Mouse (Mus musculus) liver, embryonic 12.5 days (tissue): ENCODE results near the gene Kmo. TPM values are rescaled to one million over a fixed set of nuclear protein-coding genes. Genes with fewer than 3 reads are reported as not detected.

Experiments used
- ATAC-seq: fragments of 200-750 bp; cut with Nextera tagmentation; 2 replicates; pipeline ENCODE4 v1.8.0; 2017; ENCODE audit warnings: moderate number of reproducible peaks, mild to moderate bottlenecking, moderate library complexity
- H3K27ac ChIP-seq: fragments of 300-500 bp; sonication (generic); 2 replicates; pipeline ENCODE4 v1.5.1; 2016; ENCODE audit warnings: mild to moderate bottlenecking
- H3K27me3 ChIP-seq: fragments of 300-500 bp; sonication (generic); replicated peaks from 2 replicates; pipeline ENCODE4 v1.6.1; 2016; ENCODE audit warnings: mild to moderate bottlenecking, moderate library complexity
- H3K36me3 ChIP-seq: fragments of 300-500 bp; sonication (generic); 2 replicates; pipeline ENCODE4 v1.6.1; 2016; ENCODE audit warnings: mild to moderate bottlenecking, moderate library complexity
- H3K4me1 ChIP-seq: fragments of 300-500 bp; sonication (generic); 2 replicates; pipeline ENCODE4 v1.6.1; 2016
- H3K4me2 ChIP-seq: fragments of 300-500 bp; sonication (generic); 2 replicates; pipeline ENCODE4 v1.6.1; 2016; ENCODE audit warnings: mild to moderate bottlenecking, moderate library complexity
- H3K4me3 ChIP-seq: fragments of 300-500 bp; sonication (generic); 2 replicates; pipeline ENCODE4 v1.5.1; 2016; ENCODE audit warnings: mild to moderate bottlenecking, moderate library complexity
- H3K9ac ChIP-seq: fragments of 300-500 bp; sonication (generic); 2 replicates; pipeline ENCODE4 v1.6.1; 2016; ENCODE audit warnings: mild to moderate bottlenecking, moderate library complexity
- H3K9me3 ChIP-seq: fragments of 300-500 bp; sonication (generic); replicated peaks from 2 replicates; pipeline ENCODE4 v1.6.1; 2016; ENCODE audit warnings: mild to moderate bottlenecking, moderate library complexity
- polyA plus RNA-seq: library from polyadenylated mRNA; unstranded; fragments of >200 nt; fragmentation: Nextera tagmentation; extraction: Ambion mirVana; gene quantifications from 2 replicates; pipeline ENCODE4 v1.2.1, GENCODE M21; 2016

Gene Kmo
- polyA plus RNA-seq, 1 experiment from 2014 or later: 2.9 TPM

DNA sequence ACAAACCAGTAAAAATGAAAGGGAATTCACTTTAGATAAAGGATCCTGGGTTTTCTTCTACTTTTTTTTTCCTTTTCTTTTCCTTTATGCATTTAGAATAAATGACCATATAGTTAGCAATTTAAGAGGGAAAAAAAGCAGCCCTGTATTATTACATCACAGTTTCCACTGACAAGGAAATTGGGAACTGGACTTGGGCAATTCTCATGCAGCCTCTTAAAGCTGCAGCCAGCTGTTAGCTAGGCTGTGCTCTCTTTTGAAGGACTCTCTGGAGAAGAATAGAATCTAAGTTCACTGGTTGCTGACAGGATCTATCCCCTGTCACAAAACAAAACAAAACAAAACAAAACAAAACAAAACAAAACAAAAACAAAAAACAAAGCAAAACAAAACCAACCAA is 87.8 kb downstream of the Kmo start:
- Histone ChIP-seq H3K4me3 (no peak overlapping the region), H3K9ac (no peak overlapping the region), H3K4me1 (no peaks in the 10 kb centered on the region), H3K27me3 (no peaks in the 10 kb centered on the region), H3K36me3 (no peaks in the 10 kb centered on the region), H3K9me3 (no peaks in the 10 kb centered on the region), H3K27ac (no peak overlapping the region), H3K4me2 (no peak overlapping the region)
- no peak for ATAC-seq

Other genes starting within 250 kb of the Kmo start
- 0.07 and 0.17 TPM in 2 replicates for gene Rgs7, start 127.9 kb upstream of the Kmo start, polyA plus RNA-seq
- 80.2 and 87.8 TPM in 2 replicates for gene Fh1, start 5.3 kb downstream of the Kmo start, polyA plus RNA-seq
- gene Opn3, start 72.4 kb downstream of the Kmo start, polyA plus RNA-seq: 2.5 and 3.1 TPM in 2 replicates
- 1.6 TPM in 2 replicates for gene Chml, start 72.5 kb downstream of the Kmo start, polyA plus RNA-seq
- not detected in 2 replicates for gene Wdr64, start 78.2 kb downstream of the Kmo start, polyA plus RNA-seq